Mouse (Mus musculus): Measurements from ENCODE around the gene Pou5f2.

DNA sequence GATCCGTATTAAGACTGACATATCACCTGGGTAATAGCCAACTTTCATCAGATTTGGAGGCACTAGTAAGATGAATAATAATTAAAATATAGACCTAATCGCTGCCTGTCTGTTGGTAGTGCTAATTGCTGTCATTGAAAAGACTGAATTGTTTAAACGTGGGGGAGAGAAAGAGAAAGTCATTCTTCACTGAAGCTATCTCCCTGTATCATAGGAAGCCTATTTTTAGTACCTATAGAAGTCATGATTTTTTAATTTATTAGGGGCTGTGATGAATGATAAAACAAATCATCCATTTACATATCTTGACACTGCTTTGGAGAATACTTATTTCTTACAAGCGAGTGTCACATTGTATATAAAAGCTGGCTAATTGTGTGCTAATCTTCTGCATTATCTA is 20.1 kb upstream of the Pou5f2 start:
- TF ChIP-seq CTCF (IDR thresholded peaks at IDR 0.05; ENCODE audit: control insufficient read depth, insufficient read depth, insufficient replicate concordance, low read depth, low read length): no peak
- no peak for TF ChIP-seq POLR2A (IDR thresholded peaks at IDR 0.05; ENCODE audit: control insufficient read depth, low read depth, low read length)

Data from testis, adult 2 months (tissue).